In the genomic region with DNA sequence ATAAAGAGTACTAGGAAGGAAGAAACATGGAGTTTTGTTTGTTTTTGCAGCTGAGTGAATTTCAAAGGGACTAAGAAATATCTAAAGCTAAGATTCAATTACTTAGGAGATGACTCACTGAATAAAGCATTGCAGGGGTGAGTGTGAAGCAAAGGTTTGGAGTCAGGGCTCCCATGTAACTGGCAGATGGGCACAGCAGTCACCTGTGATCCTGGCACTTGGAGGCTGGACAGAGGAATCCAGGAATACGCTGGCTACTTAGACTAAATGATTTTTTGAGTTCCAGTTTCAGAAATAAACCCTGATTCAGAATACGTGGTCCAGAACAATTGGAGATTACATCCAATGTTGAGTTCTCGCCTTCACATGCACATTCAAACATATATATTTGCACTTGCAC, we compare ENCODE assay signal across 21 mouse cellular contexts.
DNase-seq lines count a peak whose midpoint lies in the region; ATAC-seq lines count a peak whose summit lies in the region.
"Had no signal": no experiment of that assay in that cellular context is flagged by ENCODE, and none has a peak within 500 bp of the region (broad histone marks: within the 10 kb centered on the region; RNA-seq: fewer than 3 reads in every experiment).

No protein-coding gene starts in this region.

- no peak overlapping the region for H3K9ac ChIP-seq in hindbrain, embryonic 16.5 days (ENCODE audit: low read depth, low read length)
- H3K9ac ChIP-seq: embryonic facial prominence, embryonic 15.5 days; heart, embryonic 13.5 days; hindbrain, embryonic 12.5 days had no signal

- H3K27me3 ChIP-seq in hindbrain, embryonic 16.5 days (replicated peaks; ENCODE audit: control insufficient read depth, insufficient read depth, low read length): no peaks in the 10 kb centered on the region
- H3K27me3 ChIP-seq: embryonic facial prominence, embryonic 15.5 days; heart, embryonic 13.5 days; hindbrain, embryonic 12.5 days; Patski had no signal

- H3K4me3 ChIP-seq in hindbrain, embryonic 16.5 days (ENCODE audit: low read length): no peak overlapping the region
- H3K4me3 ChIP-seq: embryonic facial prominence, embryonic 15.5 days; erythroblast, embryonic 14.5 days; forebrain, embryonic 10.5 days; heart, embryonic 13.5 days; hindbrain, embryonic 12.5 days had no signal

- no peaks in the 10 kb centered on the region for H3K4me1 ChIP-seq in hindbrain, embryonic 16.5 days (ENCODE audit: control insufficient read depth, insufficient read depth, low read depth, low read length)
- H3K4me1 ChIP-seq: embryonic facial prominence, embryonic 15.5 days; forebrain, embryonic 10.5 days; heart, embryonic 13.5 days; hindbrain, embryonic 12.5 days had no signal

- WGBS in hindbrain, embryonic 16.5 days: 88% methylated on average over 3 of the region's 3 CpGs

- no peaks in the 10 kb centered on the region for H3K36me3 ChIP-seq in hindbrain, embryonic 16.5 days (ENCODE audit: control insufficient read depth, insufficient read depth, low read length)
- H3K36me3 ChIP-seq: embryonic facial prominence, embryonic 15.5 days; forebrain, embryonic 10.5 days; heart, embryonic 13.5 days; hindbrain, embryonic 12.5 days had no signal

- no peak for ATAC-seq in hindbrain, embryonic 16.5 days
- ATAC-seq: activated CD4-positive, CD25-positive, alpha-beta regulatory T cell, adult 4 months; forebrain, embryonic 14.5 days; hindbrain, postnatal 0 days; Patski had no signal

- no peak overlapping the region for H3K27ac ChIP-seq in hindbrain, embryonic 16.5 days (ENCODE audit: low read depth, low read length)
- H3K27ac ChIP-seq: embryonic facial prominence, embryonic 15.5 days; forebrain, embryonic 10.5 days; heart, embryonic 13.5 days; hindbrain, embryonic 12.5 days; hindbrain, postnatal 0 days had no signal

- DNase-seq in brain, adult 2 months (ENCODE audit: low read depth, low spot score): peak; percentile 87
- DNase-seq in cerebellum, adult 18-20 months: peak; percentile 52 to 61
- DNase-seq in cerebellum, adult 9-11 months: peak; percentile 57
- peak; percentile 60 to 65 for DNase-seq in cerebellum, postnatal 36 days
- DNase-seq in frontal cortex, postnatal 36 days (ENCODE audit: low spot score in 2 of 2): no peak
- DNase-seq in c-Kit-positive CD71-positive TER-119-positive erythroid progenitor cells, embryonic 14.5 days (ENCODE audit: low spot score): no peak
- DNase-seq: adrenal gland, postnatal 14 days; embryo, embryonic 11 days; heart, postnatal 4 days; kidney, adult 11 months; kidney, adult 9 months had no signal

- H3K9me3 ChIP-seq in hindbrain, embryonic 16.5 days (ENCODE audit: control insufficient read depth, low read length): no peaks in the 10 kb centered on the region
- H3K9me3 ChIP-seq: embryonic facial prominence, embryonic 15.5 days; forebrain, embryonic 10.5 days; heart, embryonic 13.5 days; hindbrain, embryonic 12.5 days had no signal

- no peak overlapping the region for H3K4me2 ChIP-seq in hindbrain, embryonic 16.5 days (ENCODE audit: low read length)
- H3K4me2 ChIP-seq: embryonic facial prominence, embryonic 15.5 days; heart, embryonic 13.5 days; hindbrain, embryonic 12.5 days had no signal

Comparison
In these comparisons a context has a peak if more than half of its experiments do, and no peak if none do; other contexts are left out.
1. DNase-seq: peak in brain, adult 2 months (single experiment), cerebellum, adult 18-20 months (2 of 2), cerebellum, adult 9-11 months (single experiment) and cerebellum, postnatal 36 days (2 of 2); none in frontal cortex, postnatal 36 days (0 of 2) and c-Kit-positive CD71-positive TER-119-positive erythroid progenitor cells, embryonic 14.5 days (single experiment).